Comparison of ENCODE assay signal across 29 mouse cellular contexts in the genomic region with DNA sequence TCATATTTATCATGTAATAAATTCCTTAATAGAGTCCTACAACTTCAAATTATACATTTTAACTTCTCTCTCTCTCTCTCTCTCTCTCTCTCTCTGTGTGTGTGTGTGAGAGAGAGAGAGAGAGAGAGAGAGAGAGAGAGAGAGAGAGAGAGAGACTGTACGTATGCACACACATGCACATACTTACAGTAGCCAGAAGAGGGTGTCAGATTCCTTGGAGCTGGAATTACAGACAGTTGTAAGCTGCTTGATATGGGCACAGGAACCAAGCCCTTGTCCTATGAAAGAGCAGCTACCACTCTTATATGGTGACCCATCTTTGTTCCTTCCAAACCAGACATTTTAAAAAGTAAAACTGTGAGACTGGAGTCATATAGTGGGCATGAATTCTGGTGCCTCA.
A peak's percentile ranks its signal among the peaks of the same experiment; 100 is the strongest.
DNase-seq lines count a peak whose midpoint lies in the region; ATAC-seq and TF ChIP-seq lines count a peak whose summit lies in the region.
"Had no signal": no experiment of that assay in that cellular context is flagged by ENCODE, and none has a peak within 500 bp of the region (broad histone marks: within the 10 kb centered on the region; RNA-seq: fewer than 3 reads in every experiment).

No protein-coding gene starts in this region.

- H3K79me2 ChIP-seq in CH12.LX (replicated peaks; ENCODE audit: control insufficient read depth, extremely low read depth, insufficient read depth, poor library complexity, severe bottlenecking) = no peaks in the 10 kb centered on the region
- H3K79me2 ChIP-seq in MEL (ENCODE audit: control insufficient read depth, insufficient read depth, low read length, poor library complexity) = no peaks in the 10 kb centered on the region

- TF ChIP-seq CTCF in CH12.LX (conservative IDR thresholded peaks at IDR 0.05 in 1 of 2, IDR thresholded peaks at IDR 0.05 in 1 of 2; ENCODE audit: low read depth in 2 of 2, low read length in 2 of 2) = peak; percentile 9 to 47; a peak in 2 of 4 replicates
- TF ChIP-seq CTCF in MEL (IDR thresholded peaks at IDR 0.05 in 2 of 3, conservative IDR thresholded peaks at IDR 0.05 in 1 of 3; ENCODE audit: control insufficient read depth in 1 of 3, insufficient read depth in 1 of 3, low read depth in 2 of 3, low read length in 3 of 3, poor library complexity in 1 of 3, severe bottlenecking in 1 of 3) = peak in 1 of 3 experiments; percentile 10; a peak in 1 of 6 replicates

- 0 out of 2 replicates have a peak, but pooled peaks have one; percentile 39 for ATAC-seq in common myeloid progenitor, adult 5-6 weeks (replicated peaks; ENCODE audit: low read depth, poor library complexity, severe bottlenecking)
- ATAC-seq in frontal cortex, adult (ENCODE audit: low TSS enrichment) = no peak
- ATAC-seq: activated CD4-positive, CD25-positive, alpha-beta regulatory T cell, adult 4 months; forebrain, embryonic 14.5 days; forebrain, postnatal 0 days; hindbrain, postnatal 0 days; inflammation-experienced regulatory T-cells, adult 6 months; Patski had no signal

- no peak overlapping the region for H3K4me2 ChIP-seq in CH12.LX (ENCODE audit: insufficient read depth, low read depth, poor library complexity, severe bottlenecking)
- H3K4me2 ChIP-seq: heart, embryonic 13.5 days; hindbrain, embryonic 14.5 days had no signal

- no peaks in the 10 kb centered on the region for H3K36me3 ChIP-seq in CH12.LX (replicated peaks in 1 of 2; ENCODE audit: control insufficient read depth in 1 of 2, insufficient read depth in 1 of 2, low read length in 1 of 2)
- H3K36me3 ChIP-seq in MEL (ENCODE audit: control insufficient read depth in 1 of 2, insufficient read depth in 2 of 2, low read length in 2 of 2) = no peaks in the 10 kb centered on the region
- H3K36me3 ChIP-seq in limb, embryonic 10.5 days = no peaks in the 10 kb centered on the region
- H3K36me3 ChIP-seq: forebrain, embryonic 10.5 days; heart, embryonic 10.5 days; heart, embryonic 13.5 days had no signal

- no peak for TF ChIP-seq POLR2A in CH12.LX (IDR thresholded peaks at IDR 0.05; ENCODE audit: low read depth, low read length)
- TF ChIP-seq POLR2A in MEL (IDR thresholded peaks at IDR 0.05; ENCODE audit: control insufficient read depth in 1 of 2, insufficient read depth in 1 of 2, low read depth in 1 of 2, low read length in 2 of 2, poor library complexity in 1 of 2) = no peak

- H3K4me1 ChIP-seq in CH12.LX (ENCODE audit: control insufficient read depth in 1 of 2, insufficient read depth in 2 of 2) = peaks cover 0 to 8% of the 10 kb centered on the region in 2 experiments; a peak in 2 of 4 replicates
- H3K4me1 ChIP-seq in MEL (ENCODE audit: control insufficient read depth in 1 of 2, insufficient read depth in 2 of 2, low read length in 2 of 2) = peaks cover 0 to 4% of the 10 kb centered on the region in 2 experiments; a peak in 2 of 4 replicates
- peaks cover 12% of the 10 kb centered on the region for H3K4me1 ChIP-seq in limb, embryonic 10.5 days
- H3K4me1 ChIP-seq: heart, embryonic 13.5 days had no signal

- dilution Hi-C loops in CH12.LX (cut with MboI; ENCODE audit: extremely low pct_ligation_motif_present, extremely low pct_unique_long_range_greater_than_20kb, low sequenced_read_pairs) = no loop called here

- in situ Hi-C loops in CH12.LX (cut with MboI; ENCODE audit: low pct_ligation_motif_present, low pct_unique_long_range_greater_than_20kb, low sequenced_read_pairs) = no loop called here

- H3K27ac ChIP-seq in CH12.LX (ENCODE audit: insufficient read depth, low read depth) (no peak overlapping the region), MEL (ENCODE audit: control insufficient read depth, low read depth, low read length) (no peak overlapping the region)
- H3K27ac ChIP-seq in limb, embryonic 10.5 days = no peak overlapping the region
- H3K27ac ChIP-seq: forebrain, embryonic 10.5 days; heart, adult 2 months; heart, embryonic 10.5 days; heart, embryonic 13.5 days; hindbrain, embryonic 14.5 days; hindbrain, postnatal 0 days had no signal

- H3K9me3 ChIP-seq in CH12.LX (replicated peaks; ENCODE audit: low read length) (no peaks in the 10 kb centered on the region), MEL (replicated peaks; ENCODE audit: insufficient read depth, low read length) (no peaks in the 10 kb centered on the region)
- no peaks in the 10 kb centered on the region for H3K9me3 ChIP-seq in limb, embryonic 10.5 days (replicated peaks)
- H3K9me3 ChIP-seq: heart, embryonic 10.5 days; heart, embryonic 13.5 days had no signal

- H3K27me3 ChIP-seq in CH12.LX (replicated peaks) = no peaks in the 10 kb centered on the region
- no peaks in the 10 kb centered on the region for H3K27me3 ChIP-seq in MEL (ENCODE audit: control insufficient read depth in 1 of 2, insufficient read depth in 2 of 2, low read length in 2 of 2)
- H3K27me3 ChIP-seq in limb, embryonic 10.5 days (ENCODE audit: low read depth, poor library complexity, severe bottlenecking) = no peaks in the 10 kb centered on the region
- H3K27me3 ChIP-seq: heart, embryonic 13.5 days; Patski had no signal

- H3K4me3 ChIP-seq in CH12.LX (replicated peaks in 1 of 3; ENCODE audit: low read depth in 2 of 3, low read length in 2 of 3, poor library complexity in 1 of 3) (no peak overlapping the region), MEL (ENCODE audit: control insufficient read depth in 1 of 2, insufficient read depth in 1 of 2, low read depth in 2 of 2, low read length in 2 of 2) (no peak overlapping the region)
- H3K4me3 ChIP-seq in limb, embryonic 10.5 days = no peak overlapping the region
- H3K4me3 ChIP-seq: forebrain, embryonic 10.5 days; heart, adult 2 months; heart, embryonic 10.5 days; heart, embryonic 13.5 days had no signal

- TF ChIP-seq RAD21 in CH12.LX (IDR thresholded peaks at IDR 0.05; ENCODE audit: low read depth, low read length) (peak; percentile 38), MEL (IDR thresholded peaks at IDR 0.05; ENCODE audit: low read depth, low read length) (peak; percentile 19)

- peak; percentile 1 for DNase-seq in cerebellum, adult 9-11 months
- no peak for DNase-seq in cerebellum, postnatal 36 days
- DNase-seq in CH12.LX (ENCODE audit: extremely low read depth) (peak; percentile 16), MEL (ENCODE audit: low read depth, low spot score) (peak; percentile 10)
- no peak for DNase-seq in left cerebral cortex, postnatal 25 days (ENCODE audit: low spot score in 2 of 2)
- DNase-seq in limb, embryonic 10.5 days (ENCODE audit: low spot score) = no peak
- DNase-seq: adrenal gland, adult 8-10 months; adrenal gland, postnatal 25 days; cerebellum, adult 11-12 months; cerebellum, adult 8-10 months; cerebellum, postnatal 14 days; forebrain, postnatal 0 days; gastrocnemius, postnatal 10 days; heart, adult 2 months; heart, postnatal 14 days; heart, postnatal 4 days; kidney, adult 11 months; kidney, adult 8-10 months had no signal

- WGBS in limb, embryonic 10.5 days = 93% methylated on average over 1 of the region's 1 CpGs

- no peak for TF ChIP-seq EP300 in CH12.LX (IDR thresholded peaks at IDR 0.05; ENCODE audit: low read length)
- no peak for TF ChIP-seq EP300 in MEL (IDR thresholded peaks at IDR 0.05; ENCODE audit: low read depth in 1 of 2, low read length in 2 of 2)

- no peak overlapping the region for H3K9ac ChIP-seq in CH12.LX (ENCODE audit: insufficient read depth, low read depth)
- H3K9ac ChIP-seq in MEL (ENCODE audit: control insufficient read depth, low read depth, low read length, poor library complexity, severe bottlenecking) = no peak overlapping the region
- H3K9ac ChIP-seq: forebrain, postnatal 0 days; heart, embryonic 13.5 days; hindbrain, embryonic 14.5 days had no signal

- intact Hi-C loops in left cerebral cortex, postnatal 25 days (cut with DNase I) = no loop called here

TF ChIP-seq in CH12.LX, 34 proteins besides CTCF, POLR2A, EP300 and RAD21:
- peak; percentile 42 for TF ChIP-seq SMC3 (IDR thresholded peaks at IDR 0.05; ENCODE audit: low read depth, low read length)
- no peak for TF ChIP-seq TCF12 (IDR thresholded peaks at IDR 0.05; ENCODE audit: low read depth, low read length)
- no peak for TF ChIP-seq NELFE (IDR thresholded peaks at IDR 0.05; ENCODE audit: low read depth, low read length)
- TF ChIP-seq CHD1 (IDR thresholded peaks at IDR 0.05; ENCODE audit: low read depth, low read length) = no peak
- TF ChIP-seq USF1 (IDR thresholded peaks at IDR 0.05; ENCODE audit: low read depth, low read length) = no peak
- TF ChIP-seq ZKSCAN1 (IDR thresholded peaks at IDR 0.05; ENCODE audit: borderline replicate concordance, low read depth, low read length) = no peak
- peak; percentile 22; the same call in 1 of the 2 replicates for TF ChIP-seq JUND (conservative IDR thresholded peaks at IDR 0.05; ENCODE audit: low read depth, low read length)
- TF ChIP-seq MEF2A (IDR thresholded peaks at IDR 0.05; ENCODE audit: borderline replicate concordance, low read depth, low read length) = no peak
TF ChIP-seq in CH12.LX: peak in this region for 2.

TF ChIP-seq in MEL, 35 proteins besides CTCF, POLR2A, EP300 and RAD21:
- TF ChIP-seq ELF1 (IDR thresholded peaks at IDR 0.05; ENCODE audit: low read depth, low read length) = no peak
- no peak for TF ChIP-seq POLR2AphosphoS5 (IDR thresholded peaks at IDR 0.05; ENCODE audit: borderline replicate concordance, low read depth, low read length)
- TF ChIP-seq MEF2A (IDR thresholded peaks at IDR 0.05; ENCODE audit: extremely low read depth, insufficient replicate concordance, low read depth, low read length, poor library complexity, severe bottlenecking) = no peak
- no peak for TF ChIP-seq RCOR1 (IDR thresholded peaks at IDR 0.05; ENCODE audit: low read depth, low read length)
- TF ChIP-seq ZC3H11A (IDR thresholded peaks at IDR 0.05; ENCODE audit: low read depth, low read length) = no peak
- TF ChIP-seq ZNF384 (IDR thresholded peaks at IDR 0.05; ENCODE audit: low read depth, low read length) = no peak
- no peak for TF ChIP-seq MAZ (IDR thresholded peaks at IDR 0.05; ENCODE audit: low read depth, low read length)
- no peak for TF ChIP-seq MYC (IDR thresholded peaks at IDR 0.05; ENCODE audit: low read depth, low read length)
- TF ChIP-seq BHLHE40 (IDR thresholded peaks at IDR 0.05; ENCODE audit: borderline replicate concordance, low read depth, low read length) = no peak
- no peak for TF ChIP-seq UBTF (IDR thresholded peaks at IDR 0.05; ENCODE audit: borderline replicate concordance, insufficient read depth, low read depth, low read length)
- no peak for TF ChIP-seq GATA1 (IDR thresholded peaks at IDR 0.05; ENCODE audit: low read depth, low read length)
- TF ChIP-seq USF2 (IDR thresholded peaks at IDR 0.05; ENCODE audit: borderline replicate concordance in 1 of 2, insufficient read depth in 1 of 2, low read depth in 1 of 2, low read length in 2 of 2) = no peak
- no peak for TF ChIP-seq POLR2AphosphoS2 (IDR thresholded peaks at IDR 0.05; ENCODE audit: low read length)
TF ChIP-seq in MEL: peak in this region for 0.

Comparison
In these comparisons a context has a peak if more than half of its experiments do, and no peak if none do; other contexts are left out.
1. DNase-seq: peak in cerebellum, adult 9-11 months (single experiment), CH12.LX (single experiment) and MEL (single experiment); none in cerebellum, postnatal 36 days (0 of 2), left cerebral cortex, postnatal 25 days (0 of 2) and limb, embryonic 10.5 days (single experiment).